Mouse (Mus musculus) fat pad, adult 2 months (tissue): ENCODE measurements around the gene Gpatch4.

ENCODE experiments used
- DNase-seq: peaks from one replicate; pipeline ENCODE4 v3.0.0-alpha.2; 2011; ENCODE audit warnings: low read depth, low spot score; ENCODE audit errors: extremely low read depth

Gene Gpatch4

DNA sequence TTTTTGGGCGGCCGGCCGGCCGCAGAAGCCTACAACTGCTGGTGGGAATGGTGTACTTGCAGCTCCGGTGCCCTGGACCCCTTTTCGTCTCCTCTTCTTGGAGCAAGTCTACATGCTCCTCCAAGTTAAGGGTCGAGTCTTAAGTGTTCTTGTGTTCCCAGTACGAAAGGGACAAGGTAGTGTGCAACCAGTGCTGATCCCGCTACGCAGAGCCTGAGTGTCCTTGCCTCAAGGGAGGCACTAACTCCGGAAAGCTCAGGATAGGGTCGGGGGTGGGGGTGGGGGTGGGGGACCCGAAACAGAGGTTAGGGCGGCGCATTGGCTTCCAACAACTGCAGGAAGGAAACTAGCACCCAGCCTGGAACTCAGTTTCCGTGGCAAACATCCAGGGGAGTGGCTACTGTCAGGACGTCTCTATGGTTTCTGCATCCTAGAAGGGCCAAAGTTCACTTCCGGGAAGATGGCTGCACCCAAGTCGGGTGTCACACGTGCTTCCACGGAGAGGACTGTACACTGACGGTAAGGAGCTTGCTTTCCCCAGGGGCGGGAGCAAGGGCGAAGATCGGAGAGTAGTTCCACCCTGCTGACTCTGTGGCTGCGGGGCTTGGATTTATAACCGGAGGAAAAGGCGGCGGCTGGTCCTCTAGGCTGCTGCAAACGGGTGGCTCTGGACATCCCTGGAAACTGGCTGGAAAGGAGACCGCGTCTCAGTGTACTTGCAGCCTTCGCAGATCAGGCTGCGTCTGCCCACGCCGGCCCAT is at the start of gene Gpatch4:
Gene Gpatch4, plus strand, starts transcription at position 448 of the 761 bp plus-strand sequence.
- peak; percentile 62 for DNase-seq

DNA sequence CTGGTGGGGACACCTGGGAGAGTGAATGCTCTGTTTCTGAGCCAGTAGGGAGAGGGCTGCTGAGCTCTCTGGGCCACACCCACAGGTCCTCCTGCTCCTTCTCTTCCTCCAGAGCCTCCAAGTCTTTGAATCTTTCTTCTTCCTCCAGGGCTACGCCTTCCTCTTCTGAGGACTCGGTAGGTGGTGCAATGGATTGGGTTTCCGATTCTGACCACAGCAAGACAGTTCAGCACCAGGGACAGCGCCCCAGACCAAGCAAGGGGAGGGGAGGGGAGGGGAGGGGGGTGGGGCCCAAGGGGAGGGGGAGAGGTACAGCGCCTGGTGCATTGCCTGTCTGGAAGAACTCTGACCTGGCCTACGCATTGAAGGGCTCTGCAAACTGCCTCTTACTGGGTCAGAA is 49.5 kb upstream of the Gpatch4 start:
- no peak for DNase-seq

DNA sequence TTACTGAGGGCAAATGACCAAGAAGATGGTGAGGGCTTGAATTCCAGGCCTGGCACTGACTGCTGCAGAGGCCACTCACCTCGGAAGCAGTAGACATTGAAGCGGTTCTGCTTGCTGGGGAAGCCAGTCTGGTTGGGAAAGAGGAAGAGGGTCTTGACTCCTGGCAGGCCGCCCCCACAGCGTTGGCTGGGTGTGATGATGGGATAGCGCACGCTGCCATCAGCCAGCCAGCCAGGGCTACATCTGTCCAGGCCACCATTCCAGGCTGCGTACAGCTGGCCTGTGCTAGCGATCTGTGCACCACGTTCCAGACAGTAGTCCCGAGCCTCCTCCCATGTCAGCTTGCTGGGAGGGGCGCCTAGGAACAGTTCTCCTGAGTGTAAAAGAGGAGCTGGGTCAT is 47.6 kb upstream of the Gpatch4 start:
- no peak for DNase-seq

DNA sequence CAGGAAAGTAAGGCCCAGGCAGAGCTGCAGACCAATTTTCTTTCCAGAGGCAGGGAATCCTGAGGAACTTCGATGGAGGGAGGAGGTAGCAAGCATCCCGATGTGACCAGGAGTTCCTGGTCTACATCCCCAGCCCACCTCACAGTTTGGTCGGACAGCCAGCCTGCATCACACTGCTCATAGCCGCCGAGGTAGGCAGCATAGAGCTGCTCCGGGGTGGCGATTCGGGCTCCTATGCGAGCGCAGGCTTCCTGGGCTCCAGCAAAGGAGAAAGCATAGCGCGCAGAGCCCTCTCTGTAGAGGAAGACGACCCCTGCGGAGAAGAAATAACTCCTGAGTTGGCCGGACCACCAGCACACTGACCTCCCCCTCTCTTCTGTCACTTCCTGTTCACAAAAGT is 46.5 kb upstream of the Gpatch4 start:
- DNase-seq, result no peak

DNA sequence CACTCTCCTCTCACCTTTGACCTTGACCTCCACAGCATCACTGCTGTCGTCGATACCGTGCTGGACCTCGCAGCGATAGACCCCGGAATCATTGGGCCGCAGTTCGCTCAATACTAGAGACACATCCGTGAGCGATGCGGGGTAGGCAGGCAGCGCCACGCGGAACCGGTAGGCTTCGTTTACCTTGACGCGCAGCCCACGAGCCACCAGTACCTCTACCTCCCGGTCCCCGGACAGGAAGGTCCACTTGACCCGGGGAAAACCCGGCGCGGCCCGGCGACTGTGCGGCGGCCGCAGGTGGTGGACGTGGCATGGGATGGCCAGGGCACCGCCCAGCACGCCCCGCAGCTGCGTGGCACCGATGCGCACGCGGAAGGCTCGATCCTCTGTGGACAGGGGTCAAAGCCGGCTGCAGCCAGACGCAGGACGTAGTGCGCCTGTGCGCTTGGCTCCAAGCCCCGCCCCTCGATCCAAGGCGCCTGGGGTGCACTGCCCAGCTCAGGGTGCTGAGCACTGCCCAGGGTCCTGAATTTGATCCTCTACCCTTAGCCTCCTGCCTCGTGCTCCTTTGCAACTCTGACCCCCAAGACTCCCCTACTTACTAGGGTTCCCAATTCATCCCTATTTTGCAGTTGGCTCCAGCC is 45.8 kb upstream of the Gpatch4 start:
- DNase-seq, result no peak

DNA sequence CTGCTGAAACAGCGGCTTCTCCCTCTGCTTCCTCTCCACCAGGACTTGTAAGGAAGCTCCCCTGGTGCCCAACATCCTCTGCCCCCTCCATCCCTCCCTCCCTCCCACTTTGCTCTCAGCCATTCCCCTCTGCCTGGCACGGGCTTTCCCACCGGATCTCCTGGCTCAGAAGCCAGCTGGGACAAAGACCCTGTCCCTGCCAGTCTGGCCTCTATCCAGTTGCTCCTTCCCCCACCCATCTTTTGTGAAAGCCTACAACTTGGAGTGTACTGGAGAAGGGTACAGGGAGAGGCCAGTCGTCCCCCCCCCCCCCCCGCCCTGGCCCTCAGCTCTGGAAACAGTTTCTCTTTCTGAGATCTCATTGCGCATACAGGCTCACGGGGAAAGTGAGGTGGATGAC is 44.2 kb upstream of the Gpatch4 start:
- DNase-seq, result no peak

DNA sequence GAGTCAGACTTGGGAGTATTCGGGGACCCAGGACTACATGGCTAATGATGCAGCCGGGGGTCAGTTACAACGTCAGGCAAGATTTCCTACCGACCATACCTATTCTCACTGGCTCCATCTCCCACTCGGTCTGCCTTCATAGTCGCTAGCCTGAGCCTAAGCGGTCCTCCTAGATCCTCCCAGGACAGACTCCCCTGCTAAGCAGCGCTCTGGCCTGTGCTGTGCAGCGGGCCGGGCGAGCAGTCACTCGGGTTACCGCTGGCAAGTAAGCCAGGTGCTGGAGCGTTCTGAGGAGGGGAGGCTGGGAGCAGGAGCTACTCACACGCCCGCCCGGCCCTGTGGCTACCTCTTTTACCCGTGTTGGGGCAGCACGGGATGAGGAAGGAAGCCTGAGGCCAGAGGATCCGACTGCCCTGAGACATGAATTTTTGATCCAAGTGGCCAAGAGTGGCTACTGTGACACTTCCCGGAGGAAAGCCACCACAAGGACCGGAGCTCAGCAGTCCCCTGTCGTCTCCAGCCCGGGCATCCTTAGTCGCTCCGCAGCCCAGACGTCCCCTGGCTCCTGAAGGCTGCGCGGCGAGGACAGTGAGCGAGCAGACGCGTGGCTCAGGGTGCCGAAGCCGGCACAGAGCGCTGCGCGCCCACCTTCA is 43.5 kb upstream of the Gpatch4 start:
- no peak for DNase-seq

DNA sequence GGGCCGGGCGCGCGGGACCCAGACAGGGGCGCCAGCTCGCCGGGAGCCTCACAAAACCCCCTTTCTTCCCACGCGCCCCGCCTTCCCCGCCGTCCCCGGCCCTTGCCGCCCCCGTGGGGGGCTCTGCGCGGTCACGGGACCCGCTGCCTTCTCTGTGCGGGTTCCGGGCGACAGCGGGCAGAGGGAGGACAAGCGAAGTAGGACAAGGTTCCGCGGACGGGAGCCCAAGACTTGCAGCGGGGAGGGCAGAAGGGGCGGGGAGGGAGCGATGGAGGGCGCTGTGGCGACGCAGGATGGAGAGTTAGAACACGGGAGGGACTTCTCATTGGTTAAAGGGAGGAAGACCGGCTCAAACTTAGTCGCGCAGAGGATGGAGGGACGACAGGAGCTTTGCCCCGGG is 42.7 kb upstream of the Gpatch4 start, which contains the start of gene Bcan:
Gene Bcan, minus strand, starts transcription at position 50 of the 400 bp plus-strand sequence.
- no peak for DNase-seq

DNA sequence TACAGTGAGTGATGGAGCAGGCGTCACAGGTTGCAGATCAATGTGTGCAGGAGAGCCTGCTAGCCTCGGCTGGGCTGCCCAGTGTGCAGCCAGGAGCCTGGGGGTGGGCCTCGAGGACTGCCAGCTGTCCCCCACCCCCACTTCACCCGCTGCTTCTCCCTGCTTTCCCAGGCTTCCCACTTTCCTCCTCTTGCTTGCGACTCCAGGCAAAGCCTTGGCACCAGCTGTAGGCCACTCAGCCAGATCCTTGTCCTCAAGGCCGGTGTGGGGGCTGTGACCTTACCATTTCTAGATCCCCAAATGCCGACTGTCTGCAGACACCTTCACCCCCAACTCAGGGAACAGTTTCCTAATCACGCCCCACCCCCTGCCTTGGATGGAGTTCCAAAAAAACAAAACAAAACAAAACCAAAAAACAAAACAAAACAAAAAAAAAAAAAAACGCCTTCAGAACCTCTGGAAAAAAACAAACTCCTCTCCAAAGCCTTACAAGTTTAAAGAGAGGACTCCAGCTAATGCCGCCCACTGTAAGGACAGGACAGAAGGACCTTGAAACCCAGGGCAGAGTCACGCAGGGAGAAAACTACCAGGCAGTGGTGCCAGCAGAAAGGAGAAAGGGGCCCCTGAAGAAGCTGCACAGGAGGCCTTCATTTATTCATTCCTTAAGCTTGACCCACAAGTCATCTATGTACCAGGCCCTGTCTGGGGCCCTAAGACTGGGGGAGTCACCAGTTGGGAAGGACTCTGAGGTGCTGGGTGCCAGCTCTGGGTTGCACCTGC is 41.9 kb upstream of the Gpatch4 start:
- DNase-seq, result no peak

DNA sequence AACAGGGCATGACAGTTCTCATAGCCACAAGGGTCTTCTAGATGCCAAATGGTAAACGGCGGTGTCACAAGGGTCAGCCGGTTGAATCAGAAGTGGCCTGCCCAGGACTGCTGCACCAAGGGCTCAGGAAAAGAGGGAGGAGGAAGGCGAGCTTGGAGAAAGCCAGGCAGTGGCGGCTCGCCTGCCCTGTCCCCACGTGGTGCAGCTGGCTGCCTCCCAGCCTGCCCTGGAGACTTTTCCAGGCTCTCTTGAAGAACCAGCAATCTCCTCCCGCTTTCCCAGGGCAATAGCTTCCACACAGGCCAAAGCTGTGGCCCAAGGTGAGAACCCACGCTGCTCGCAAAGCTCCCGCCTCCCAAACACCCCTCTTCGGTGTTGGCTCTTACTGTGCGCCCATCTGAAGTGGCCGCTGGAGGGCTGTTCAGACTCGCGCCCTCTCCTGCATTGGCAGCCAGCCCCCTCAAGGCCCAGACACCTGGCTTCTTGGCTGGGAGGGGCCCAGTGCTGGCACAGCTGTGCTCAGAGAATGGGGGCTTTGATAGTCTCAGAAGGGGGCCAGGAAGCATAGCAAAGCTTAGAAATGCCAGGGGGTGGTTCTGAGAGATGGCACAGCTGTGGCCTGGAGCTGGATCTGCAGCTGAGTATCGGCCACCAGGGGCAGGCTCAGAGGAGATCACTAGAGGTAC is 40.5 kb upstream of the Gpatch4 start:
- DNase-seq, result no peak

DNA sequence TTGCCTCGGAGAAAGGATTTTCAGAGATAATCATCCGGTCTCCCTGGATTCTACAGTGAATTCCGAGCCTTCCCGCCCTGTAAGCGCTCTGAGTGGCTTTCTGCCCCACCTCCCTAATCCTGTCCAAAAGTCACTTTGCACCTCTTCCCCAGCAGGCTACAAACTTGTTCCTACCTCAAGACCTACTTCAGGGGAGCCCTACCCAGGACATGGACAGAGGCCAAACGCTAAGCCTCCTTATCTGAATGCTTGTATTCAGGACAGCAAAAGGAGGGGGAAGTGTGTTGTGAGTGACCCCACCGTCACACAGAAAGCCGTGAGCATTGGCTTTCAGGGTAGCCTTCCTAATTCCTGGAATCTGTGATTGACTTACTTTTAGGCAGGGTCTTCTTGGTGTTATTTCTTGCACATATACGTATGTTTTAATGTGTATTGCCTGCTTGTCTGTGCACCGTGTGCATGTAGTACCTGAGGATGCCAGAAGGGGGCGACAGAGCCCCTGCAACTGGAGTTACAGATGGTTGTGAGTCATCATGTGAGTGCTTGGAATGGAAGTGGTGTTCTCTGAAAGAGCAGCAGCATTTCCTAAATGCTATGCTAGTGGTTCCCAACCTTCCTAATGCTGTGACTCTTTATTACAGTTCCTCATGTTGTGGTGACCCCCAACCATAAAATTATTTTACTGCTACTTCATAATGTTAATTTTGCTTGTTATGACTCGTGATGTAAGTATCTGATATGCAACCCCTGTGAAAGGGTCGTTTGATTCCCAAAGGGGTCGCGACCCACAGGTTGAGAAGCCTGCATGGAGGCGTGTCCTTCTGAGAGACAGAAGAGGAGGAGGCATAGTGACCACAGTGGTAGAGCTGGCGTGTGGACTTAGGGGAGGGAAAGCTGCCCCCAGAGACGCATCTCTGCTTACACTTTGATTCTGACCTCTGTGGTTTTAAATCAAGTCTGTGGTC is 36.8 kb upstream of the Gpatch4 start:
- no peak for DNase-seq

DNA sequence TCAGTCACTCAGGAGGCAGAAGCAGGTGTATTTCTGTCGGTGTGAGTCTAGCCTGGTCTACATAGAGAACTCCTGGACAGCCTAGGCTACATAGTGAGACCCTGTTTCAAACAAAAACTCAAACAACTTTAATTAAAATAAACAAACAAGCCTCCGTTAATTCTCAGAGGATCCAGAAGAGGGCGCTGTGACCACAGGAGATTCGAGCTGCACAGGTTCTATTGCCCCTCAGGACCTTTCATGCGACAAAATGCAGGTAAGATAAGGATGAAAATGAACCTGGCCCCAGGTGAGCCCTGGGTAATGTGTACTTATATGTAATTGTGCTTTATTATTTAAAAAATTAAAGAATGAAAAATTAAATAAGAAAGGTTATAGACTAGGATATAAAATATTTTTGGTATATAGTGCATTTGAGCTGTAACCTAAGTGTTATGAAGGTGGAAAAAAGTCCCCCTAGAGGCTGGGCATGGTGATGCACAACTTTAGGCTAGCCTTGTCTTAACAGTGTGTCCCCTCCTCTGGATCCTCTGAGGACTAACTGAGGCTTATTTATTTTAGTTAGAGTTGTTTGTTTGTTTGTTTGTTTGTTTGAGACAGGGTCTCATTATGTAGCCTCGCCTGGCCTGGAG is 32.2 kb upstream of the Gpatch4 start:
- DNase-seq, result no peak

DNA sequence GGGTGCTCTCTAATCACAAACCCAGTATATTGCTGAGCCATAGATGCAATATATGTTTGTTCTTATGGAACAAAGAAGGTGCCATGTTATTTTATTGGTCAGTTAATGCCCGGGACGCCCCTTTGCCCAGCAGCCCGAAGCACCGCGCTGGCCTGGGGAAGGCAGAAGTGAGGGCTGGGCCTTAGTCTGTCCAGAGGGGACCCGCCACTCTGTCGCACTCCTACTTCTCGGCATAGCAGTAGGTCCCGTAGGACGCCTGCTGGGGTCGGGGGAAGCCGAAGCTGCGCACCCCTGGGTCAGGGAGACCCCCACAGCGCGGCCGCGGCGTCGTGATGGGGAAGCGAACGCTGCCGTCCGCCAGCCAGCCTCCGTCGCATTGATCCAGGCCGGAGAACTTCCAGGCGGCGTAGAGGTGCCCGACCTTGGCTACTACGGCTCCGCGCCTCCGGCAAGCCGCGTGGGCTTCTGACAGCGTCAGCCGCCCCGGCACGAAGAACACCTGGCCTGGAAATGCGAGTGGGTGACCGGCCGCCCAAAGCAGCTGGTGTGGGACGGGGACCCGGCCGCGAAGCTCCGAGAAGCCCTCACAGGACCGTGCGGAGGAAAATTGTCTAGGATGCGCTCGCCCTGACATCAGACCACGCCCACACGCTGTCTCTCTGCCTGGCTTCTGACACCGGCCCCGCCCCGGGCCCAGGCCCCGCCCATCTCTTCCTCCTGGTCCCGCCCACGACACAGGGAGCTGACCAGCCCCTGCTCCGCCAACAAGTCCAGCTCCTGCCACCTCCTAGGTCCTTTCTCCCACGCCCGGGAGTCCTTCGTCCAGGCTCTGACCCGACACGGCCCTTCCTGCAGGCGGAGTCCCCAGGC is 20.4 kb upstream of the Gpatch4 start:
- DNase-seq, result peak; percentile 5

DNA sequence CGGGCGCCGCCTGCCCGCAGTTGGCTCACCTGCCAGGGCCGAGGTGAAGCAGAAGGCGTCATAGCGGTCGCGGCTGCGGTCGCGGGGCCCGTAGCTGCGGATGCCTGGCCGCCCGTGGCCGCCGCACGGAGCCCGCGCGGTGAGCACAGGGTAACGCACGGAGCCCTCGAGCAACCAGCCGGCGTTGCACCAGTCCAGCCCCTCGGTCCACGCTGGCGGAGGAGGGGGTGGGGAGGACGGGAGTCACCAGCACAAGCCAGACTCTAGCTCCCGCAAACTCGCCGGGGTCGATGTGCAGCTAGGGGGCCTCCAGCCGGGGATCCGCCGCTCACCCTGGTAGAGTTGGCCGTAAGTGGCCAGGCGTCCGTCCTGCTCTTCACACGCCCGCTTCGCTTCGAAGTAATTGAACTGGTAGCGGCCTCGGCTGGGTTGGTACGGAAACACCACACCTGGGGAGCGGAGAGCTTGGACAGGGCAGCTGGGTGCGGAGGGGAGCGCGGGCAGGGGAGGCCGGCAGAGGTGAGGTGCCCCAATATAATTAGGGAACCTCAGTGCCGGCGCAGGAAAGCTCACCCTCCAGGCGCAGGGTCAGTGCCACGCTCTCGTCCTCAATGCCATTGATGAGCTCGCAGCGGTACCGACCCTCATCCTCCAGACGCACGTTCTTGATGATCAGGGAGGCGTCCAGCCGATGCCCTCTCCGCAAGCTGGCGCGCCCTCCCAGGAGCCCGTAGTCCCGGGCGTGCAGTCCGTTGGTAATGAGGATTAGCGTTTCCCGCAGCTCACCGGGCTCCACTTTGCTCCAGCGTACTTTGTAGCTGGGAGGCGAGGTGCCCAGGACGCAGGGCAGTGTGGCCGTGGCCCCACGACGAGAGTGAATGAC is 19.5 kb upstream of the Gpatch4 start:
- DNase-seq, result no peak

DNA sequence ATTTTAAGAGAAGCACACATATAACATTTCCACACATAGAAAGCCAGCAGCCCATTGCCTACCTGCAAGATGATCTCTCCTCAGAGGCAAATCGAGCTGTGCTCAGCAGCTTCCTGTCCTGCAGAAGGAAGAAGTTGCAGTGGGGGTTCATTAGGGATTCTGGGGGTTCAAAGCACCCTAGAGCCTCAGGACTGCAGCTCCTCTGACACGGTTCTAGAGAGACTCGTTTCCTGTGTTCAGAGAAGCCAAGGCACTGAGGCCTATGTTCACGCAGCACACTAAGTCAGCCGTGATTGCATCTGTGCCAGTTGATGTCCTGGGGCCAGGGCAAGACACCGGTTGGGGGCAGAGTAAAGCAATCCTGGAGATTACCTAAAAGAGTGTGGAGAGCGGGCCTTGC is 16.1 kb upstream of the Gpatch4 start:
- DNase-seq, result no peak

DNA sequence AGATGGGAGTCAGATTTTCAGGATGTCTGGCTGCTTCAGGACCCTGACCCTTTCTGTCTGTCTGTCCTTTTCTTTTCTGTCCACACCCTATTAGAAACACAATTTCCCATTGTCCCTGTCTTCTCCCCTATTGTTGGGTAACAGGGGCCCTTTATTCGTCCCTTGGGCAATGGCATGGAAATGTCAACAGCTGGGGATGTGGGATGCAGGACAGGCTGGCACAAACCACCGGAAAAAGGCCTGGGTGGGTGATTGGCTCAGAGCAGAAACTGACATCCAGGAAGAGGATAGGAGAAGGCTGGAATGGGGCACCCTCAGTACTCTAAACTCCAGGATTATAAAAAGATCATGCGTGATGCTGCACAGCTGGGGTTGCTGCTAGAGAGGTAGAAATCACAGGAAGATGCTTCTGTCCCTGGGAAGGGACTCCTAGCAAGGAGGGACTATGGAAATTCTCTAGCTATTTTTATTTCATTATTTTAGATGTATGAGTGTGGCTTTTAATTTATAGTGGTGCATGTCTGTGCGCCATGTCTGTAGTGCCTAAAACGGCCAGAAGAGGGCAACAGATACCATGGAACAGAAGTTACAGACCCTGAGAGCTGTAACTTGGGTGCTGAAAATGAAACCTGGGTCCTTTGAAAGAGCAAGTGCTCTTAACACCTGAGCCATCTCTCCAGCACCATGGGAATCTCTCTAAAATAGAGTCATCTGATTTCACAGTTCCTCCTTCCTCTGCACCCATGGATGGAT is 15.3 kb upstream of the Gpatch4 start, which contains the start of gene Hapln2:
Gene Hapln2, minus strand, starts transcription at position 150 of the 753 bp plus-strand sequence.
- DNase-seq, result no peak
